Comparison of ENCODE assay signal across 8 mouse cellular contexts in the genomic region with DNA sequence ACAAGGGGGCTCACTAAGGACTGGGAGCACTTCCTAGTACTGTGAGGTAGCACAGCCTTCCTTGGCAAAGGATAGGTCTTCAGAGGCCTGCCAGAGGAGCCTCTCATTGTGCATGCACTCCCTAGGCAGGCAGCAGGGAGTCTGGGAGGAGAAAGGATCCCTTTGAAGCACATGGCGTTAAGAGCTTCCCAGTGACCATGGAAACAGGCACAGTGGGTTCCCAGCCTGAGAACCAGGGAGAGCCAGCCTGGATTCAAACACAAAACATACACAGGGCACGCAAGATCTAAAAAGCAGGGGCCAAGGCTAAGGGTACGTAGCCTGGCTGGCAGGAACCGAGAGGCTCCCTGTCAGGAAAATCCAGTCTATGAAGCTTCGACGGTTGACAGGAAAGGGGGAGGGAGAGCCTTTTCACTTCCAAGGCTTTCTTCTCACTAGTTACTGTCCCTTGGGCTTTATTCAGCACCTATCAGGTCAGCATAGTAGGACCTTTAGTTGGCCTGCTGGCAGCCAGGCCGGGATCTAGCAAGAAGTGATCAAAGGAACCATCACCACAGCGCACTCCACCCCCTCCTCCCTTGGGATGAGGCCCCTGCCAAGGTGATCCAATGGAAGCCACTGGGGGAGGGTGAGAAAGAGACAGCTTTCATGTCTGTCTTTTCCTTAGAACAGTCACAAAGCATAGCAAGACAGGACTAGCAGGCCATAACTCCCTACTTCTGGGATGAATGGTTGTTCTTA. TPM values are rescaled to one million over a fixed set of nuclear protein-coding genes. Genes with fewer than 3 reads are reported as not detected.
DNase-seq lines count a peak whose midpoint lies in the region; ATAC-seq lines count a peak whose summit lies in the region.

No protein-coding gene starts in this region.

- WGBS in lung, embryonic 16.5 days = 19% methylated on average over 8 of the region's 8 CpGs
- 6% methylated on average over 8 of the region's 8 CpGs for WGBS in forebrain, embryonic 10.5 days
- 6% methylated on average over 8 of the region's 8 CpGs for WGBS in midbrain, embryonic 15.5 days

- H3K4me1 ChIP-seq in lung, embryonic 16.5 days (replicated peaks; ENCODE audit: control insufficient read depth, insufficient read depth, low read length) = peaks cover 20% of the 10 kb centered on the region
- peaks cover 60% of the 10 kb centered on the region for H3K4me1 ChIP-seq in forebrain, embryonic 10.5 days
- peaks cover 37% of the 10 kb centered on the region for H3K4me1 ChIP-seq in midbrain, embryonic 15.5 days

- no peak overlapping the region for H3K9ac ChIP-seq in lung, embryonic 16.5 days (ENCODE audit: low read length)
- H3K9ac ChIP-seq in midbrain, embryonic 15.5 days = no peak overlapping the region

- no peak overlapping the region for H3K4me2 ChIP-seq in lung, embryonic 16.5 days (ENCODE audit: low read depth, low read length)
- no peak overlapping the region for H3K4me2 ChIP-seq in midbrain, embryonic 15.5 days

- no peak overlapping the region for H3K27ac ChIP-seq in lung, embryonic 16.5 days (ENCODE audit: low read length)
- H3K27ac ChIP-seq in forebrain, embryonic 10.5 days = peak overlapping the region; percentile 82
- H3K27ac ChIP-seq in midbrain, embryonic 15.5 days = peak overlapping the region; percentile 69

- no peak overlapping the region for H3K4me3 ChIP-seq in lung, embryonic 16.5 days (ENCODE audit: low read length)
- H3K4me3 ChIP-seq in forebrain, embryonic 10.5 days = peak overlapping the region; percentile 23
- H3K4me3 ChIP-seq in midbrain, embryonic 15.5 days = no peak overlapping the region

- H3K36me3 ChIP-seq in lung, embryonic 16.5 days (ENCODE audit: control insufficient read depth, insufficient read depth, low read length) = no peaks in the 10 kb centered on the region
- no peaks in the 10 kb centered on the region for H3K36me3 ChIP-seq in forebrain, embryonic 10.5 days (replicated peaks)
- no peaks in the 10 kb centered on the region for H3K36me3 ChIP-seq in midbrain, embryonic 15.5 days (replicated peaks)

- H3K27me3 ChIP-seq in lung, embryonic 16.5 days (ENCODE audit: control insufficient read depth, insufficient read depth, low read depth, low read length) = no peaks in the 10 kb centered on the region
- no peaks in the 10 kb centered on the region for H3K27me3 ChIP-seq in forebrain, embryonic 10.5 days (ENCODE audit: poor library complexity, severe bottlenecking)
- no peaks in the 10 kb centered on the region for H3K27me3 ChIP-seq in midbrain, embryonic 15.5 days (replicated peaks)

- ATAC-seq in lung, embryonic 16.5 days (ENCODE audit: low read depth) = peak; percentile 47
- peak; percentile 89 for ATAC-seq in midbrain, embryonic 15.5 days (replicated peaks)
- ATAC-seq in megakaryocyte, adult 5-6 weeks (ENCODE audit: poor library complexity, severe bottlenecking) = no peak

- H3K9me3 ChIP-seq in lung, embryonic 16.5 days (ENCODE audit: control insufficient read depth, low read length) = no peaks in the 10 kb centered on the region
- H3K9me3 ChIP-seq in forebrain, embryonic 10.5 days = no peaks in the 10 kb centered on the region
- H3K9me3 ChIP-seq in midbrain, embryonic 15.5 days = no peaks in the 10 kb centered on the region

- DNase-seq in lung, postnatal 14 days = no peak
- DNase-seq in forebrain, embryonic 10.5 days (ENCODE audit: extremely low spot score, low spot score) = peak; percentile 55
- DNase-seq in layer of hippocampus, adult 9-11 months = peak; percentile 72
- DNase-seq in spleen, postnatal 36 days (ENCODE audit: low spot score in 2 of 2) = no peak
- DNase-seq in kidney, postnatal 14 days = no peak

RNA-seq across cellular contexts. Expression of gene Kremen1, which starts 56.8 kb away (rescaled TPM):
- 18.6 and 20.5 TPM in 2 replicates for polyA plus RNA-seq in lung, embryonic 16.5 days (2015; fragmentation: Nextera tagmentation; extraction: Ambion mirVana)
- polyA plus RNA-seq in forebrain, embryonic 10.5 days (2016; fragmentation: Nextera tagmentation; extraction: Ambion mirVana) = 11.4 TPM in 2 replicates
- 5.2 and 6.0 TPM in 2 replicates for polyA plus RNA-seq in midbrain, embryonic 15.5 days (2015; fragmentation: Nextera tagmentation; extraction: Ambion mirVana)
- 4.2 and 5.4 TPM in 2 replicates for total RNA-seq in megakaryocyte, adult 5-6 weeks (2015)
- 4.2 and 5.4 TPM in 2 replicates for total RNA-seq in megakaryocyte, adult 5-6 weeks (2017)

Comparison
In these comparisons a context has a peak if more than half of its experiments do, and no peak if none do; other contexts are left out.
1. DNase-seq: peak in forebrain, embryonic 10.5 days (single experiment) and layer of hippocampus, adult 9-11 months (single experiment); none in lung, postnatal 14 days (single experiment), spleen, postnatal 36 days (0 of 2) and kidney, postnatal 14 days (single experiment).